Comparison of ENCODE assay signal across 8 mouse cellular contexts in genomic region chr8:126852184-126852583, GRCm38 (mm10).
A peak's percentile ranks its signal among the peaks of the same experiment; 100 is the strongest.
DNase-seq lines count a peak whose midpoint lies in the region; ATAC-seq and TF ChIP-seq lines count a peak whose summit lies in the region.

No protein-coding gene starts in this region.

- WGBS in forebrain, embryonic 12.5 days: 73% methylated on average over 5 of the region's 5 CpGs
- 81% methylated on average over 5 of the region's 5 CpGs for WGBS in forebrain, embryonic 14.5 days
- 68% methylated on average over 5 of the region's 5 CpGs for WGBS in heart, postnatal 0 days
- 40% methylated on average over 5 of the region's 5 CpGs for WGBS in liver, embryonic 14.5 days (ENCODE audit: insufficient replicate concordance)
- 72% methylated on average over 5 of the region's 5 CpGs for WGBS in midbrain, postnatal 0 days

- no peak overlapping the region for H3K4me3 ChIP-seq in forebrain, embryonic 12.5 days (replicated peaks)
- H3K4me3 ChIP-seq in forebrain, embryonic 14.5 days (ENCODE audit: low read depth, low read length): no peak overlapping the region
- H3K4me3 ChIP-seq in heart, postnatal 0 days (ENCODE audit: low read depth, low read length): no peak overlapping the region
- H3K4me3 ChIP-seq in liver, embryonic 14.5 days (ENCODE audit: insufficient read depth in 1 of 2, low read depth in 2 of 2, low read length in 2 of 2): no peak overlapping the region
- H3K4me3 ChIP-seq in midbrain, postnatal 0 days (ENCODE audit: low read depth, low read length): no peak overlapping the region

- H3K36me3 ChIP-seq in forebrain, embryonic 12.5 days (replicated peaks): no peaks in the 10 kb centered on the region
- no peaks in the 10 kb centered on the region for H3K36me3 ChIP-seq in forebrain, embryonic 14.5 days (ENCODE audit: control insufficient read depth, insufficient read depth, low read length)
- H3K36me3 ChIP-seq in heart, postnatal 0 days (replicated peaks; ENCODE audit: control insufficient read depth, insufficient read depth, low read length): no peaks in the 10 kb centered on the region
- no peaks in the 10 kb centered on the region for H3K36me3 ChIP-seq in liver, embryonic 14.5 days (replicated peaks; ENCODE audit: control insufficient read depth, insufficient read depth, low read depth)
- no peaks in the 10 kb centered on the region for H3K36me3 ChIP-seq in midbrain, postnatal 0 days (ENCODE audit: insufficient read depth, low read length)

- no peak overlapping the region for H3K4me2 ChIP-seq in forebrain, embryonic 12.5 days
- no peak overlapping the region for H3K4me2 ChIP-seq in forebrain, embryonic 14.5 days (ENCODE audit: low read length)
- no peak overlapping the region for H3K4me2 ChIP-seq in heart, postnatal 0 days (ENCODE audit: low read depth, low read length)
- H3K4me2 ChIP-seq in liver, embryonic 14.5 days (ENCODE audit: low read depth): no peak overlapping the region
- H3K4me2 ChIP-seq in midbrain, postnatal 0 days (ENCODE audit: low read depth, low read length, poor library complexity, severe bottlenecking): no peak overlapping the region

- no peak for DNase-seq in forebrain, embryonic 14.5 days (ENCODE audit: low spot score)
- peak; percentile 99 for DNase-seq in 416B (ENCODE audit: low read depth)
- DNase-seq in heart, postnatal 0 days (ENCODE audit: low spot score): no peak
- no peak for DNase-seq in liver, embryonic 14.5 days (ENCODE audit: low read depth in 3 of 3, low spot score in 3 of 3)
- no peak for DNase-seq in gastrocnemius, postnatal 4 days (ENCODE audit: low spot score in 2 of 2)
- no peak for DNase-seq in midbrain, postnatal 0 days (ENCODE audit: low spot score)
- no peak for DNase-seq in left cerebral cortex, postnatal 10 days (ENCODE audit: extremely low spot score in 1 of 2, low spot score in 2 of 2)

- no peak for TF ChIP-seq EP300 in heart, postnatal 0 days (IDR thresholded peaks at IDR 0.05; ENCODE audit: low read depth)
- TF ChIP-seq EP300 in liver, embryonic 14.5 days (IDR thresholded peaks at IDR 0.05; ENCODE audit: low read depth): no peak

- intact Hi-C loops in left cerebral cortex, postnatal 10 days (cut with DNase I): no loop called here

- no peak overlapping the region for H3K9ac ChIP-seq in forebrain, embryonic 12.5 days
- no peak overlapping the region for H3K9ac ChIP-seq in forebrain, embryonic 14.5 days (ENCODE audit: low read length)
- no peak overlapping the region for H3K9ac ChIP-seq in heart, postnatal 0 days (replicated peaks; ENCODE audit: low read depth, low read length)
- no peak overlapping the region for H3K9ac ChIP-seq in liver, embryonic 14.5 days (replicated peaks)
- no peak overlapping the region for H3K9ac ChIP-seq in midbrain, postnatal 0 days (replicated peaks; ENCODE audit: low read length, poor library complexity, severe bottlenecking)

- no peaks in the 10 kb centered on the region for H3K27me3 ChIP-seq in forebrain, embryonic 12.5 days
- no peaks in the 10 kb centered on the region for H3K27me3 ChIP-seq in forebrain, embryonic 14.5 days (replicated peaks; ENCODE audit: control insufficient read depth, insufficient read depth, low read length)
- H3K27me3 ChIP-seq in heart, postnatal 0 days (ENCODE audit: control insufficient read depth, insufficient read depth, low read length): no peaks in the 10 kb centered on the region
- no peaks in the 10 kb centered on the region for H3K27me3 ChIP-seq in liver, embryonic 14.5 days (ENCODE audit: control insufficient read depth, insufficient read depth, low read length)
- H3K27me3 ChIP-seq in midbrain, postnatal 0 days (ENCODE audit: insufficient read depth, low read length): no peaks in the 10 kb centered on the region

- H3K27ac ChIP-seq in forebrain, embryonic 12.5 days: 0 out of 2 replicates have a peak overlapping the region, but pooled peaks have one; percentile 14
- H3K27ac ChIP-seq in forebrain, embryonic 14.5 days (ENCODE audit: low read depth, low read length): no peak overlapping the region
- peak overlapping the region; percentile 70 for H3K27ac ChIP-seq in heart, postnatal 0 days (ENCODE audit: low read depth)
- peak overlapping the region; percentile 10; the same call in 1 of the 2 replicates for H3K27ac ChIP-seq in liver, embryonic 14.5 days
- no peak overlapping the region; the same call in 1 of the 2 replicates for H3K27ac ChIP-seq in midbrain, postnatal 0 days (ENCODE audit: low read depth, low read length)

- ATAC-seq in forebrain, embryonic 12.5 days (ENCODE audit: low FRiP score): no peak
- ATAC-seq in forebrain, embryonic 14.5 days: no peak
- ATAC-seq in heart, postnatal 0 days (ENCODE audit: insufficient read depth, low read depth): no peak
- no peak for ATAC-seq in liver, embryonic 14.5 days (ENCODE audit: insufficient read depth)
- ATAC-seq in midbrain, postnatal 0 days (ENCODE audit: low FRiP score): no peak

- no peaks in the 10 kb centered on the region for H3K9me3 ChIP-seq in forebrain, embryonic 12.5 days
- H3K9me3 ChIP-seq in forebrain, embryonic 14.5 days (replicated peaks; ENCODE audit: control insufficient read depth, low read length): no peaks in the 10 kb centered on the region
- H3K9me3 ChIP-seq in heart, postnatal 0 days (replicated peaks; ENCODE audit: control insufficient read depth, low read length): no peaks in the 10 kb centered on the region
- no peaks in the 10 kb centered on the region for H3K9me3 ChIP-seq in liver, embryonic 14.5 days (ENCODE audit: control insufficient read depth, low read length)
- H3K9me3 ChIP-seq in midbrain, postnatal 0 days (ENCODE audit: low read length): no peaks in the 10 kb centered on the region

- no peak for TF ChIP-seq CTCF in heart, postnatal 0 days (IDR thresholded peaks at IDR 0.05; ENCODE audit: low read depth)
- no peak for TF ChIP-seq CTCF in liver, embryonic 14.5 days (IDR thresholded peaks at IDR 0.05; ENCODE audit: low read depth)
- TF ChIP-seq CTCF in midbrain, postnatal 0 days (IDR thresholded peaks at IDR 0.05): no peak

- peaks cover 7% of the 10 kb centered on the region for H3K4me1 ChIP-seq in forebrain, embryonic 12.5 days
- no peaks in the 10 kb centered on the region for H3K4me1 ChIP-seq in forebrain, embryonic 14.5 days (ENCODE audit: control insufficient read depth, insufficient read depth, low read length)
- peaks cover 24% of the 10 kb centered on the region for H3K4me1 ChIP-seq in heart, postnatal 0 days (ENCODE audit: control insufficient read depth, insufficient read depth)
- peaks cover 24 to 52% of the 10 kb centered on the region in 2 experiments for H3K4me1 ChIP-seq in liver, embryonic 14.5 days (replicated peaks; ENCODE audit: control insufficient read depth in 2 of 2, insufficient read depth in 2 of 2, low read length in 1 of 2)
- no peaks in the 10 kb centered on the region for H3K4me1 ChIP-seq in midbrain, postnatal 0 days (ENCODE audit: insufficient read depth, low read length)

Comparison
In these comparisons a context has a peak if more than half of its experiments do, and no peak if none do; other contexts are left out.
1. H3K27ac ChIP-seq: peak in forebrain, embryonic 12.5 days (single experiment), heart, postnatal 0 days (single experiment) and liver, embryonic 14.5 days (single experiment); none in forebrain, embryonic 14.5 days (single experiment) and midbrain, postnatal 0 days (single experiment).